Mouse (Mus musculus) embryonic facial prominence, embryonic 14.5 days (tissue): ENCODE measurements around the gene Pgd. TPM values are rescaled to one million over a fixed set of nuclear protein-coding genes. Genes with fewer than 3 reads are reported as not detected.

Source experiments
- ATAC-seq: fragments of 200-750 bp; cut with Nextera tagmentation; 2 replicates; pipeline ENCODE4 v1.8.0; 2017; ENCODE audit warnings: low read depth, moderate number of reproducible peaks, moderate TSS enrichment
- DNase-seq: peaks from one replicate; pipeline ENCODE4 v3.0.0-alpha.2; 2015; ENCODE audit warnings: low spot score
- H3K27ac ChIP-seq: fragments of 300-500 bp; sonication (generic); replicated peaks from 2 replicates; pipeline ENCODE4 v1.5.1; 2014; ENCODE audit warnings: low read depth, mild to moderate bottlenecking, low read length, moderate library complexity
- H3K27me3 ChIP-seq: fragments of 300-500 bp; sonication (generic); replicated peaks from 2 replicates; pipeline ENCODE4 v1.6.1; 2014; ENCODE audit warnings: low read length; ENCODE audit not compliant: control insufficient read depth, insufficient read depth
- H3K36me3 ChIP-seq: fragments of 300-500 bp; sonication (generic); 2 replicates; pipeline ENCODE4 v1.6.1; 2014; ENCODE audit warnings: low read length, mixed read lengths; ENCODE audit not compliant: control insufficient read depth, insufficient read depth
- H3K4me1 ChIP-seq: fragments of 300-500 bp; sonication (generic); 2 replicates; pipeline ENCODE4 v1.6.1; 2014; ENCODE audit warnings: antibody characterized with exemption, low read length; ENCODE audit not compliant: control insufficient read depth, insufficient read depth
- H3K4me2 ChIP-seq: fragments of 300-500 bp; sonication (generic); 2 replicates; pipeline ENCODE4 v1.6.1; 2014; ENCODE audit warnings: low read depth, mild to moderate bottlenecking, low read length, moderate library complexity, mixed read lengths
- H3K4me3 ChIP-seq: fragments of 300-500 bp; sonication (generic); 2 replicates; pipeline ENCODE4 v1.5.1; 2014; ENCODE audit warnings: low read depth, mild to moderate bottlenecking, low read length
- H3K9ac ChIP-seq: fragments of 300-500 bp; sonication (generic); 2 replicates; pipeline ENCODE4 v1.6.1; 2014; ENCODE audit warnings: low read depth, mild to moderate bottlenecking, low read length, moderate library complexity, mixed read lengths
- H3K9me3 ChIP-seq: fragments of 300-500 bp; sonication (generic); 2 replicates; pipeline ENCODE4 v1.6.1; 2016; ENCODE audit warnings: low read length; ENCODE audit not compliant: control insufficient read depth
- WGBS: fragments of 180-500 bp; shearing (Covaris S2); extraction: QIAGEN DNeasy Blood & Tissue Kit; methylation state at CpG from one replicate; pipeline ENCODE4 v1.1.7; 2014; 5-methylcytosine and 5-hydroxymethylcytosine counted together
- polyA plus RNA-seq: library from polyadenylated mRNA; unstranded; fragments of >200 nt; fragmentation: Nextera tagmentation; extraction: Ambion mirVana; gene quantifications from 2 replicates; pipeline ENCODE4 v1.2.1, GENCODE M21; 2014

Pgd gene
- polyA plus RNA-seq, 1 experiment from 2014 or later, result 43.3 TPM

DNA sequence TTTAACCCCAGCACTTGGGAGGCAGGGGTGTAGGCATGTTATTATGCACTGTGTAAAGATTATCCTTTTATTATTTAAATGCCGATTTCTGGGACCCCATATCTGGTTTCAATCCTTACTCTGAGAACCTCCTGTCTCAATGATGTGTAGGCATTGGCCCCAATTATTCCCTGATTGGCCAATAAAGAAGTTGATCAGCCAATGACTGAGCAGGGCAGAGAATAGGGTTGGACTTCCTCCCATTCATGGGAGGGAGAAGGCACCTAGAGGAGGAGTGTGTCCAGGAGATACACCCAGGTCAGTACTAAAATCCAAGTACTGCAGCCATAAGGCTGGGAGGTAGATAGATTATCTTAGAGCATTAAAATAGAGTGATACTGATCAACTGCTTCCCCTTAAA lies 3.4 kb downstream of the Pgd start:
- Histone ChIP-seq H3K9ac (no peak overlapping the region), H3K9me3 (no peaks in the 10 kb centered on the region), H3K4me2 (no peak overlapping the region), H3K36me3 (peaks cover 62% of the 10 kb centered on the region), H3K4me3 (no peak overlapping the region), H3K27me3 (no peaks in the 10 kb centered on the region), H3K4me1 (no peaks in the 10 kb centered on the region), H3K27ac (no peak overlapping the region)
- no peak for ATAC-seq
- DNase-seq, result no peak
- 43% methylated on average over 1 of the region's 1 CpGs for WGBS

- no peaks in the 10 kb centered on the region for H3K9me3 ChIP-seq
- ATAC-seq (no peak), DNase-seq (no peak)
- no peaks in the 10 kb centered on the region for H3K4me1 ChIP-seq
- H3K27me3 ChIP-seq, result no peaks in the 10 kb centered on the region
- peaks cover 82% of the 10 kb centered on the region for H3K36me3 ChIP-seq
- no peak overlapping the region for H3K4me3 ChIP-seq
- H3K4me2 ChIP-seq, result no peak overlapping the region
- H3K9ac ChIP-seq, result no peak overlapping the region
- no peak overlapping the region for H3K27ac ChIP-seq
- WGBS, result 94% methylated on average over 6 of the region's 6 CpGs
These were observed 5.4 kb downstream of the Pgd start for GRCm38 (mm10) chr4:149161166-149161565.

DNA sequence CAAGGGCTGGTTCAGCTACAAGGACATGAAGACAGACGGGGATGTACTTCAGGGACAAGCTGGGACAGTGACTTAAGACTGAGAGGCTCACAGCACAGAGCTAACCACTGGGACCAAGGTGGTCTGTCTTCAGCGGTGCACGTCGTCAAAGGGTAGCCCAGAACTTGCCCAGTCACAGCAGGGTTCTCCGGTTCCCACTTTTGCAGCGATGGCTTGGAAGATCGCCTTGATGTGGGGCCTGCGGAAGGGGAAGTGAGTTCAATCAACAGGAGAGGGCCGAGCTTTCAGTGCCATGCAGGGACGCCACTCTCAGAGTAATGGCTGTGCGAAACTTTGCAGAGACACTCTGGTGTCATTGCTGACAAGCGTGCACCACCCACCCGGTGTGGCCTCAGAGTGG lies 6.7 kb downstream of the Pgd start:
- WGBS, result 86% methylated on average over 13 of the region's 13 CpGs
- Histone ChIP-seq H3K4me3 (no peak overlapping the region), H3K9ac (no peak overlapping the region), H3K27ac (no peak overlapping the region), H3K4me2 (no peak overlapping the region), H3K4me1 (no peaks in the 10 kb centered on the region), H3K27me3 (no peaks in the 10 kb centered on the region), H3K36me3 (peaks cover 95% of the 10 kb centered on the region), H3K9me3 (no peaks in the 10 kb centered on the region)
- no peak for DNase-seq
- ATAC-seq, result no peak

GRCm38 (mm10) chr4:149159203-149159602 lies 7.4 kb downstream of the Pgd start:
- Histone ChIP-seq H3K9me3 (no peaks in the 10 kb centered on the region), H3K36me3 (peaks cover 97% of the 10 kb centered on the region)
- no peak for ATAC-seq

GRCm38 (mm10) chr4:149157415-149157973 lies 9.1 kb downstream of the Pgd start:
- WGBS, result 89% methylated on average over 8 of the region's 8 CpGs
- H3K9me3 ChIP-seq, result no peaks in the 10 kb centered on the region
- H3K9ac ChIP-seq, result no peak overlapping the region
- no peak overlapping the region for H3K4me3 ChIP-seq
- no peak for DNase-seq
- H3K27ac ChIP-seq, result no peak overlapping the region
- H3K27me3 ChIP-seq, result no peaks in the 10 kb centered on the region
- H3K4me2 ChIP-seq, result no peak overlapping the region
- peaks cover 97% of the 10 kb centered on the region for H3K36me3 ChIP-seq
- no peaks in the 10 kb centered on the region for H3K4me1 ChIP-seq
- no peak for ATAC-seq

More at GRCm38 (mm10) chr4:149159203-149159602, 7.4 kb downstream of the Pgd start:
- no peak overlapping the region for H3K9ac ChIP-seq
- no peak for DNase-seq
- no peak overlapping the region for H3K4me2 ChIP-seq
- H3K27me3 ChIP-seq, result no peaks in the 10 kb centered on the region
- H3K27ac ChIP-seq, result no peak overlapping the region
- H3K4me3 ChIP-seq, result no peak overlapping the region
- 90% methylated on average over 2 of the region's 2 CpGs for WGBS
- no peaks in the 10 kb centered on the region for H3K4me1 ChIP-seq

GRCm38 (mm10) chr4:149155711-149156110 lies 10.9 kb downstream of the Pgd start:
- DNase-seq (no peak), ATAC-seq (no peak)
- Histone ChIP-seq H3K4me1 (no peaks in the 10 kb centered on the region), H3K4me3 (no peak overlapping the region), H3K4me2 (no peak overlapping the region), H3K27ac (no peak overlapping the region), H3K36me3 (peaks cover 99% of the 10 kb centered on the region), H3K27me3 (no peaks in the 10 kb centered on the region), H3K9ac (no peak overlapping the region), H3K9me3 (no peaks in the 10 kb centered on the region)
- WGBS, result 92% methylated on average over 6 of the region's 6 CpGs

DNA sequence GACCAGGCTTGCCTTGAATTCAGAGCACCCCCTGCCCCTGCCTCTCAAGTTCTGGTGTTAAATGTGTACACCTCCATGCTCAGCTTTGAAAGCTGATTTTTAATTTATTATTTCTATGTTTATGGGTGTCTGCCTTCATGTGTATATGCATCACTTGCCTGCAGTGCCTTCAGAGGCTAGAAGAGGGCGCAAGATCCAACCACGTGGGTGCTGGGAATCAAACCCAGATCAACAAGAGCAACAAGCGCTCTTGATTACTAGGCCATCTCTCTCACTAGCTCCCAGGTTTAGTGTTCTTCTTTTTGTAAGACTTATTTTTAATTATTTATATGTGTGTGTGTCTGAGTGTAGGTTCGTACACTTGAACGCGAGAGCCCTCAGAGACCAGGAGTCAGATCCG lies 11.7 kb downstream of the Pgd start:
- no peak for DNase-seq
- no peaks in the 10 kb centered on the region for H3K27me3 ChIP-seq
- H3K36me3 ChIP-seq, result peaks cover 99% of the 10 kb centered on the region
- WGBS, result 99% methylated on average over 7 of the region's 7 CpGs
- H3K4me2 ChIP-seq, result no peak overlapping the region
- H3K9me3 ChIP-seq, result no peaks in the 10 kb centered on the region
- H3K4me1 ChIP-seq, result no peaks in the 10 kb centered on the region
- no peak for ATAC-seq
- H3K9ac ChIP-seq, result no peak overlapping the region
- no peak overlapping the region for H3K4me3 ChIP-seq
- no peak overlapping the region for H3K27ac ChIP-seq

DNA sequence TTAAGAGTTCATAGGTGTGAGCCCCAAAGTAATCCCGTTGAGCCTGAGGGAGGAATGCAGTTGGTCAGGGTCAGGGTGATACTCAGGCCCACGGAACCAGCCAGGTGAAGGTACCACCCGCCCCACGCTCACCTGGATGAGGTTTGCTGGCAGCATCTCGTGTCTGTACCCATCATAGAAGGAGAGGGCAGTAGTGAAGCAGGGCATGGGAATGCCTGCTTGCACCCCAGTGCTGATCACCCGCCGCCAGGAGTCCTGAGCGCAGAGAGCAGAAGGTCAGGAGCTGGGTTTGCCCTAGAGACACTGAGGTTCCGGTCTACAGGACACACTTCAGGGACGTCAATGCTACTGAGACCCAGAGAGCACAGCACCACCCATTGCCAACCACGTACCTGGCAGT lies 15.8 kb downstream of the Pgd start:
- ATAC-seq (no peak), DNase-seq (no peak)
- Histone ChIP-seq H3K4me2 (no peak overlapping the region), H3K27me3 (no peaks in the 10 kb centered on the region), H3K4me1 (peaks cover 7% of the 10 kb centered on the region; the same call in 1 of the 2 replicates), H3K27ac (no peak overlapping the region), H3K4me3 (no peak overlapping the region), H3K9ac (no peak overlapping the region), H3K9me3 (no peaks in the 10 kb centered on the region), H3K36me3 (peaks cover 65% of the 10 kb centered on the region)
- 92% methylated on average over 11 of the region's 11 CpGs for WGBS

DNA sequence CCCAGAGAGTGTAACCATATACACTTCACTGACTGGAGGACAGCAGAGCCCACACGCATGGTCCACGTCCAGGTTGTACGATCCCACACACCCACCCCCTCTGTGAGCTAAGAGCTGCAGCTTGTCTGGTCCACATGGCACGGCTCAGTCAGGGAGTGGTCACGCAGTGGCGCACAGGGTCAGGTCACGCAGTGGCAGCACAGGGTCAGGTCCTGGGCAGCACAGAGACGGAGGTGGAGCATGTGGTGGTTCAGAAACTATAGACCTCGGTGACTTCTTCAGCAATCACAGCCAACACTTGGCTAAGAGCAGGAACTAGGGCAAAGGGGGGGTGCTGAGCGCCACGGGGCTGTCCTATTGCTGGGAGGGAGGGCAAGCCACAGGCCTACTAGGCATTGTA lies 16.3 kb downstream of the Pgd start:
- H3K4me3 ChIP-seq, result no peak overlapping the region
- H3K27me3 ChIP-seq, result no peaks in the 10 kb centered on the region
- peaks cover 60% of the 10 kb centered on the region for H3K36me3 ChIP-seq
- no peak overlapping the region for H3K9ac ChIP-seq
- H3K9me3 ChIP-seq, result no peaks in the 10 kb centered on the region
- no peak overlapping the region for H3K4me2 ChIP-seq
- 76% methylated on average over 11 of the region's 11 CpGs for WGBS
- peaks cover 7% of the 10 kb centered on the region; the same call in 1 of the 2 replicates for H3K4me1 ChIP-seq
- no peak overlapping the region for H3K27ac ChIP-seq
- ATAC-seq, result no peak
- no peak for DNase-seq
